Mouse (Mus musculus) G1E (cell line): Measurements from ENCODE around the gene Sgms1. TPM values are rescaled to one million over a fixed set of nuclear protein-coding genes. Genes with fewer than 3 reads are reported as not detected.
A peak's percentile ranks its signal among the peaks of the same experiment; 100 is the strongest.

Experiments
- ATAC-seq: 2 replicates; pipeline ENCODE4 v1.8.0; 2016; ENCODE audit warnings: mild to moderate bottlenecking; ENCODE audit not compliant: insufficient number of reproducible peaks, poor library complexity, low FRiP score, severe bottlenecking; ENCODE audit errors: extremely low read depth
- DNase-seq: peaks from one replicate; pipeline ENCODE4 v3.0.0; 2012; ENCODE audit warnings: low spot score
- H3K27me3 ChIP-seq: 2 replicates; pipeline ENCODE4 v1.6.1; 2012; ENCODE audit warnings: mild to moderate bottlenecking, low read length, inconsistent platforms; ENCODE audit not compliant: insufficient read depth
- H3K36me3 ChIP-seq: replicated peaks from 2 replicates; pipeline ENCODE3; 2012; ENCODE audit warnings: mild to moderate bottlenecking, inconsistent platforms
- H3K4me1 ChIP-seq: 2 replicates; pipeline ENCODE4 v1.6.1; 2012; ENCODE audit warnings: low read depth, low read length, inconsistent platforms, mixed read lengths; ENCODE audit not compliant: insufficient read depth
- H3K4me3 ChIP-seq: 2 replicates; pipeline ENCODE4 v1.5.1; 2012; ENCODE audit warnings: low read depth, mild to moderate bottlenecking, inconsistent platforms, low read length, moderate library complexity, mixed read lengths
- H3K9me3 ChIP-seq: replicated peaks from 2 replicates; pipeline ENCODE4 v1.6.1; 2012; ENCODE audit warnings: inconsistent platforms
- CTCF ChIP-seq: IDR thresholded peaks from 2 replicates; pipeline ENCODE4 v1.5.1; 2012; ENCODE audit warnings: low read depth, low read length, inconsistent platforms, mixed read lengths
- GATA1 ChIP-seq: IDR thresholded peaks from 2 replicates; pipeline ENCODE4 v1.6.1; 2012; ENCODE audit warnings: borderline replicate concordance, low read length, inconsistent platforms, mixed read lengths
- GATA2 ChIP-seq: IDR thresholded peaks from 2 replicates; pipeline ENCODE4 v1.6.1; 2012; ENCODE audit warnings: low read depth, low read length, inconsistent platforms, borderline replicate concordance
- POLR2AphosphoS5 ChIP-seq: IDR thresholded peaks from 2 replicates; pipeline ENCODE4 v1.6.1; 2012; ENCODE audit warnings: low read depth, low read length, inconsistent platforms; ENCODE audit not compliant: insufficient replicate concordance
- TAL1 ChIP-seq: conservative IDR thresholded peaks from 2 replicates; pipeline ENCODE4 v1.6.1; 2012; ENCODE audit warnings: low read depth, low read length, inconsistent platforms, mixed read lengths
- polyA plus RNA-seq: library from polyadenylated mRNA; stranded (reverse); fragments of >175 nt; gene quantifications from 2 replicates; pipeline ENCODE4 v1.2.3, GENCODE M21; 2012
- total RNA-seq, 2 experiments: library from RNA; stranded (forward) in 1 of 2; stranded (reverse) in 1 of 2; fragments of 200-1000 nt in 1 of 2; fragments of >200 nt in 1 of 2; fragmentation: Nextera tagmentation in 1 of 2; gene quantifications; 2 replicates each; pipeline ENCODE4 v1.2.3; 2014 to 2017

The Sgms1 gene
- total and polyA plus RNA-seq, 3 experiments = 14.5 to 91.0 (median 61.2) TPM

- no peak overlapping the region for H3K4me3 ChIP-seq
- ATAC-seq (no peak), DNase-seq (no peak)
Observed at GRCm38 (mm10) chr19:32111866-32112790, 277.4 kb downstream of the Sgms1 start.

GRCm38 (mm10) chr19:32107771-32108306 is 281.7 kb downstream of the Sgms1 start, which contains the start of gene Asah2:
Asah2 (minus strand) TSS chr19:32108211.
- peak within 1 kb of the TSS; percentile 72 for H3K4me3 ChIP-seq
- TF ChIP-seq CTCF = no peak
- TF ChIP-seq POLR2AphosphoS5 = no peak
- TF ChIP-seq GATA1 = no peak
- no peak for TF ChIP-seq GATA2
- ATAC-seq (peak; percentile 45; the same call in 1 of the 2 replicates), DNase-seq (peak; percentile 50)
- peaks cover 21% of the 10 kb centered on the region for H3K4me1 ChIP-seq
- H3K27me3 ChIP-seq = peaks cover 32% of the 10 kb centered on the region
- H3K9me3 ChIP-seq = no peaks in the 10 kb centered on the region
- H3K36me3 ChIP-seq = no peaks in the 10 kb centered on the region

More at GRCm38 (mm10) chr19:32111866-32112790, 277.4 kb downstream of the Sgms1 start:
- H3K4me1 ChIP-seq = peaks cover 21% of the 10 kb centered on the region
- peaks cover 20% of the 10 kb centered on the region for H3K27me3 ChIP-seq
- TF ChIP-seq POLR2AphosphoS5 (no peak), CTCF (no peak), TAL1 (no peak), GATA1 (no peak), GATA2 (no peak)
- H3K9me3 ChIP-seq = no peaks in the 10 kb centered on the region
- H3K36me3 ChIP-seq = no peaks in the 10 kb centered on the region

- H3K4me3 ChIP-seq = no peak overlapping the region
- ATAC-seq (no peak), DNase-seq (no peak)
- no peaks in the 10 kb centered on the region for H3K9me3 ChIP-seq
- TF ChIP-seq TAL1 (no peak), GATA1 (no peak), GATA2 (no peak), CTCF (no peak), POLR2AphosphoS5 (no peak)
- peaks cover 14% of the 10 kb centered on the region for H3K4me1 ChIP-seq
- H3K27me3 ChIP-seq = peaks cover 36% of the 10 kb centered on the region
- no peaks in the 10 kb centered on the region for H3K36me3 ChIP-seq
Observed at GRCm38 (mm10) chr19:32106750-32107149, 282.8 kb downstream of the Sgms1 start.

GRCm38 (mm10) chr19:32104217-32104616 is 285.3 kb downstream of the Sgms1 start:
- peaks cover 11% of the 10 kb centered on the region for H3K4me1 ChIP-seq
- peaks cover 36% of the 10 kb centered on the region for H3K27me3 ChIP-seq
- no peaks in the 10 kb centered on the region for H3K9me3 ChIP-seq
- DNase-seq = no peak
- H3K36me3 ChIP-seq = no peaks in the 10 kb centered on the region
- TF ChIP-seq GATA1 = no peak
- no peak for TF ChIP-seq GATA2
- TF ChIP-seq POLR2AphosphoS5 = no peak
- TF ChIP-seq CTCF = no peak
- no peak for TF ChIP-seq TAL1
- no peak for ATAC-seq
- no peak overlapping the region for H3K4me3 ChIP-seq

- ATAC-seq (no peak), DNase-seq (no peak)
- Histone ChIP-seq H3K4me3 (no peak overlapping the region), H3K36me3 (no peaks in the 10 kb centered on the region), H3K27me3 (peaks cover 34% of the 10 kb centered on the region), H3K9me3 (no peaks in the 10 kb centered on the region), H3K4me1 (peaks cover 8% of the 10 kb centered on the region)
- TF ChIP-seq GATA2 (no peak), POLR2AphosphoS5 (no peak), GATA1 (no peak), CTCF (no peak), TAL1 (no peak)
Observed at GRCm38 (mm10) chr19:32102976-32103300, 286.6 kb downstream of the Sgms1 start.
